Mouse (Mus musculus) monocyte, adult 5-6 weeks (primary cell): ENCODE results near the gene Qprt. TPM values are rescaled to one million over a fixed set of nuclear protein-coding genes. Genes with fewer than 3 reads are reported as not detected.
A peak's percentile ranks its signal among the peaks of the same experiment; 100 is the strongest.

ENCODE experiments used
- ATAC-seq: fragments of 153-309, 156-312 bp; replicated peaks from 2 replicates; pipeline ENCODE4 v1.8.0; 2017; ENCODE audit warnings: mild to moderate bottlenecking; ENCODE audit not compliant: low TSS enrichment, insufficient number of reproducible peaks, severe bottlenecking, poor library complexity, low FRiP score
- total RNA-seq: library from RNA; stranded (forward); fragments of 200-1000, 200-491, 200-594 nt; gene quantifications from 3 replicates; pipeline ENCODE4 v1.2.3, GENCODE M21; 2017

The Qprt gene
- total RNA-seq, 1 experiment from 2014 or later = 9.1 TPM

DNA sequence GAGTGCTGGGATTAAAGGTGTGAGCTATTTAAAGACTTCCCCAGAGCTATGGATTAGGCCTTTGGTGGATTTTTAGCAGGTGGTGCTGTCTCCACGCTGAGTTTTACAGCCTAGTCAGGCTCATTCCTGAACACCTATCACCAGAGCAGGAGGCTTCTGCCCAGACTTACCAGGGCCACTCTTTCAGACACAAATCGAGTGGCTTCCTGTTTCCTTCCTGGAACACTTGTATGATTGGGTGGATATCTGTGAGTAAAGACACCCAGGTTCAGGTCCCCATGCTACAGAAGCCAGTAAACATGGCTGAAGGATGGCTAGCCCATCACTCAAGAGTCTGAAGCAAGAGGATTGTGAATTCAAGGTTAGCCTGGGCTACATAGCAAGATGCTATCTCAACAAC, 39.0 kb downstream of the Qprt start:
- ATAC-seq = no peak

DNA sequence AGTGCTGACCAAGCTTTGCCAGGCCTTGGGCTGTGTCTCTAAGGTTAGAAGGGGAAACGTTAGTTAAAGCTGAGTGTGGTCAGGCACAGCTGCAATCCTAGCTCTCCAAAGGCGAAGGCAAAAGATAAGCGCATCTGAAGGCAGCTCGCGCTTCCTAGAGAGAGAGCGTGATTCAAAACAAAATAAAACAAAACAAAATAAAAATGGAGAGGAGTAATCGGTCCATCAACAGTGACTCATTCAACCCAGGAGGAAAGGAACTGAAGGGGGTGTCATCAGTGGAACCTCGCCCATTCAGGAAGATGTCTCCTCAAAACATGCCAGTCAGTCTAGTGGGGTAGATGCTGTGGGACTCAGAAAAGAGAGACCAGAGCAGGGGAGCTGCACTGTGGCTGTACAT, 39.8 kb downstream of the Qprt start:
- ATAC-seq = no peak

GRCm38 (mm10) chr7:127080045-127080444, 42.0 kb downstream of the Qprt start:
- ATAC-seq = peak; percentile 97

DNA sequence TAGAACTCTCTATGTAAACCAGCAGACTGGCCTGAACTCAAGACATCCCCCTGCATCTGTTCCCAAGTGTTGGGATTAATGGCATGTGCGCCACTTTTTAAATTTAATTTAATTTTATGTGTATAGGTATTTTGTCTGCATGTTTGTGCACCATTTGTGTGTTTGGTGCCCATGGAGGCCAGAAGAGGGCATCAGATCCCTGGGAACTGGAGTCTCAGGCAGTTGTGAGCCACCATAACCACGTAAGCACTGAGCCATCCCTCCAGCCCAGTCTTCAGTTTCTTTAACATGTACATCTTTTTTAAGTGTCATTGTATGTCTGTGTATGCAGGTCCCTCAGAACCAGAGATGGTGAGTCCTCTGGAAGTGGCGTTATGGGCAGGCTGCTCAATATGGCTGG, 44.3 kb downstream of the Qprt start:
- ATAC-seq = no peak

- no peak for ATAC-seq
Measured at GRCm38 (mm10) chr7:127076188-127076587, 45.8 kb downstream of the Qprt start.

DNA sequence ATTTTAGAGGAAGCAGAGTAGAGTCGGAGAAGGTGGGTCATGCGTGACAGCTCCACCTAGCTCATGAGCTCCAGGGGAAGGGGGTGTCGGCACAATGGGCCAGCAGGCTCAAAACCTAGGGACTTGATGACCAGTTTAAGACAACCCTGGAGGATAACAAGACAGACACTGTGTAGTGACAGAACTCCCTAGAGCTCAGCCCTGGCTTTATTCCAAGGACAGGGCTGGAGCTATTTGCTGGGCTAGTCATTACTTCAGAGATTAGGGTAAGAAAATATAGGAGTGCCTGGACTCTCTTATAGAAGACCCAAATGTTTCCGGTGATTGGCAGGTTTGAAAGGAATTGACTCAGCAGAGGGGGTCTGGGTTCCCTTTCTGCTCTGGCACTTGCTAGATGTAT, 48.8 kb downstream of the Qprt start:
- ATAC-seq = no peak

- no peak for ATAC-seq
Measured at GRCm38 (mm10) chr7:127070871-127071413, 51.1 kb downstream of the Qprt start.

DNA sequence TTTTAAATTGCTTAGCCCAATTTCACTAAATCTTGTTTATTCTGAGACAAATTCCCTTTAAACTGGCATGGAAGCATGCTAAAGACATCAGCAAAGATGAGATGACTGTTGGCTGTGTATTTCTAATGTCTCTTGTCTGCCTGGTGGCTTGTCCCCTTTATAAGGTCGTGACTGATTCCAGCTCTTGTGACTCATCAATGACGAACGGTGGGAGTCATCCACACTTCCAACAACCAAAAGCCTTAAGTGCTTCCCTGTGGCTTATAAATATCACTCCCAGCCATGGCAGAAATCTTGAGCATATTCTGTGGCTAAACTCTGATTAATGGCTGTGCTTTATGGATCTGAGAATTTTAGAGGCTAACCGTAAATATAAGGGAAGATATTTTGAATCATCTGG, 55.7 kb downstream of the Qprt start:
- no peak for ATAC-seq

DNA sequence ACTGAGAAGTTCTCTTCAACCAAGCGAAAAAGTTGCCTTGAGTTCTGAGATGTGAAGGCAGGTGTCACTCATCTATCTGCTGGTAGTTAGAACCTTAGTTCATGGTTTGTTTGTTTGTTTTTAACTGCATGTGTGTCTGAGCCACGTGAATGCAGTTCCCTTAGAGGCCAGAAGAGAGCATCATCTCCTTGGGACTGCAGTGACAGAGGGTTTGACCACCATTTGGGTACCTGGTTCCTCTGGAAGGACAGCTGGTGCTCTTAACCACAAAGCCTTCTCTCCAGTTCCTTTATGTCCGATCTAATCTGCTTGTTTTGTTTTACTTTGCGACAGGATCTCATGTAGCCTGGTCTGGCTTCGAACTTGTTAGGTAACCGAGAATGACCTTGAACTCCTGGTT, 56.5 kb downstream of the Qprt start:
- ATAC-seq = no peak

Other genes starting within 250 kb of the Qprt start
- gene Taok2, start 237.5 kb downstream of the Qprt start, total RNA-seq = 37.9 to 49.8 TPM (median 38.3 TPM) in 3 replicates
- gene Tmem219, start 199.3 kb downstream of the Qprt start, total RNA-seq = 37.3 to 57.4 TPM (median 43.2 TPM) in 3 replicates
- gene Kctd13, start 193.3 kb downstream of the Qprt start, total RNA-seq = 7.9 to 31.1 TPM (median 16.9 TPM) in 3 replicates
- gene Asphd1, start 172.6 kb downstream of the Qprt start, total RNA-seq = not detected in 3 replicates
- 0.64 to 3.6 TPM (median 1.3 TPM) in 3 replicates for gene Sez6l2, start 171.7 kb downstream of the Qprt start, total RNA-seq
- 43.2 to 53.6 TPM (median 43.9 TPM) in 3 replicates for gene Cdipt, start 146.3 kb downstream of the Qprt start, total RNA-seq
- 2.8 to 9.8 TPM (median 5.5 TPM) in 3 replicates for gene Cdiptos, start 146.1 kb downstream of the Qprt start, total RNA-seq
- gene Mvp, start 107.6 kb downstream of the Qprt start, total RNA-seq = 95.0 to 131 TPM (median 111 TPM) in 3 replicates
- 2.9 to 7.8 TPM (median 5.2 TPM) in 3 replicates for gene Pagr1b, start 105.7 kb downstream of the Qprt start, total RNA-seq
- gene Pagr1a, start 104.9 kb downstream of the Qprt start, total RNA-seq = 3.8 to 52.6 TPM (median 4.4 TPM) in 3 replicates
- 6.4 to 36.5 TPM (median 36.3 TPM) in 3 replicates for gene Gm42742, start 101.1 kb downstream of the Qprt start, total RNA-seq
- gene Prrt2, start 101.0 kb downstream of the Qprt start, total RNA-seq = not detected in 3 replicates
- gene Maz, start 95.2 kb downstream of the Qprt start, total RNA-seq = 16.7 to 36.3 TPM (median 30.1 TPM) in 3 replicates
- gene Kif22, start 79.8 kb downstream of the Qprt start, total RNA-seq = 0.85 to 3.7 TPM (median 0.97 TPM) in 3 replicates
- gene Zg16, start 34.9 kb downstream of the Qprt start, total RNA-seq = not detected in 3 replicates
- gene AI467606, start 30.9 kb downstream of the Qprt start, total RNA-seq = 34.3 to 52.4 TPM (median 39.3 TPM) in 3 replicates
- 1,218 to 1,278 TPM (median 1,233 TPM) in 3 replicates for gene Spn, start 15.6 kb upstream of the Qprt start, total RNA-seq
- 48.7 to 89.2 TPM (median 59.8 TPM) in 3 replicates for gene Cd2bp2, start 73.8 kb upstream of the Qprt start, total RNA-seq
- 52.5 to 106 TPM (median 85.1 TPM) in 3 replicates for gene Tbc1d10b, start 86.2 kb upstream of the Qprt start, total RNA-seq
- 8.7 to 33.8 TPM (median 15.4 TPM) in 3 replicates for gene Mylpf, start 86.7 kb upstream of the Qprt start, total RNA-seq
- gene Zfp553, start 110.8 kb upstream of the Qprt start, total RNA-seq = 3.9 to 9.8 TPM (median 5.7 TPM) in 3 replicates
- gene Sept1, start 110.9 kb upstream of the Qprt start, total RNA-seq = 117 to 359 TPM (median 130 TPM) in 3 replicates
- 0.57 to 3.9 TPM (median 2.9 TPM) in 3 replicates for gene Zfp771, start 122.0 kb upstream of the Qprt start, total RNA-seq
- 9.6 to 13.3 TPM (median 9.9 TPM) in 3 replicates for gene Dctpp1, start 138.5 kb upstream of the Qprt start, total RNA-seq
- 139 to 200 TPM (median 191 TPM) in 3 replicates for gene Sephs2, start 151.8 kb upstream of the Qprt start, total RNA-seq
- gene Itgal, start 174.0 kb upstream of the Qprt start, total RNA-seq = 218 to 515 TPM (median 322 TPM) in 3 replicates
- gene Zfp768, start 223.4 kb upstream of the Qprt start, total RNA-seq = 1.8 to 3.4 TPM (median 2.9 TPM) in 3 replicates